8 mouse cellular contexts compared by ENCODE assay signal in the genomic region with DNA sequence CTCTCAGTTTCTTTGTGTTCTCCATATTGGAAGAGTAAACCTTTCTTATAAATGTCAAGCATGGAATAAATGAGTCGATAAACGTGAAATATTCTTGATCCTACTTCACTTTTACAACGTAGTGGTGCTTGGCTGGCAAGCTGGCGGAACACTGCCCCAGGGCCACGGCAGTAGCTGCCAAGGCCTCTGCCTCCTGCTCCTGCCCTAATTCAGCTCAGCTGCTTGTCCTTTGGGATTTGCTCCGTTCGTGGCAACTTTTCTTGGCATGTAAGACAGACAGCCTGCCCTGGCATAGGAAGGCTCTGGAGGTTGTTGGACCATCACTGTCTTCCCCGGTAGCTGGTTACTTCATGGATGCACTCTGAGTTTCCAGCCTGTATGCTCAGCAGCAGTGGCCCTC. TPM values are rescaled to one million over a fixed set of nuclear protein-coding genes. Genes with fewer than 3 reads are reported as not detected.
DNase-seq lines count a peak whose midpoint lies in the region; ATAC-seq and TF ChIP-seq lines count a peak whose summit lies in the region.

No protein-coding gene starts in this region.

- DNase-seq in gastrocnemius, adult 2 months = peak; percentile 76
- no peak for DNase-seq in gastrocnemius, postnatal 10 days
- peak; percentile 52 for DNase-seq in ovary, postnatal 36 days (ENCODE audit: low spot score)
- DNase-seq in ovary, postnatal 14 days (ENCODE audit: low spot score) = no peak
- no peak for DNase-seq in stomach, postnatal 0 days (ENCODE audit: low spot score)
- no peak for DNase-seq in urinary bladder, postnatal 10 days (ENCODE audit: low spot score)
- no peak for DNase-seq in right cerebral cortex, adult 18-20 months

- peak overlapping the region; percentile 32 for H3K4me3 ChIP-seq in gastrocnemius, adult 2 months
- no peak overlapping the region for H3K4me3 ChIP-seq in hindbrain, embryonic 15.5 days
- H3K4me3 ChIP-seq in stomach, postnatal 0 days (ENCODE audit: low read depth, low read length) = no peak overlapping the region

- no peaks in the 10 kb centered on the region for H3K36me3 ChIP-seq in hindbrain, embryonic 15.5 days
- H3K36me3 ChIP-seq in stomach, postnatal 0 days (ENCODE audit: control insufficient read depth, insufficient read depth, low read length) = no peaks in the 10 kb centered on the region

- H3K4me1 ChIP-seq in hindbrain, embryonic 15.5 days (replicated peaks) = peaks cover 47% of the 10 kb centered on the region
- H3K4me1 ChIP-seq in stomach, postnatal 0 days (replicated peaks; ENCODE audit: control insufficient read depth, insufficient read depth) = peaks cover 10% of the 10 kb centered on the region; the same call in 1 of the 2 replicates

- no peak for TF ChIP-seq CTCF in gastrocnemius, adult 2 months (IDR thresholded peaks at IDR 0.05)
- no peak for TF ChIP-seq CTCF in stomach, postnatal 0 days (IDR thresholded peaks at IDR 0.05; ENCODE audit: low read depth)

- H3K27me3 ChIP-seq in hindbrain, embryonic 15.5 days = no peaks in the 10 kb centered on the region
- no peaks in the 10 kb centered on the region for H3K27me3 ChIP-seq in stomach, postnatal 0 days (ENCODE audit: control insufficient read depth, insufficient read depth, low read length)

- intact Hi-C loops in gastrocnemius, adult 2 months (cut with DNase I) = no loop called here

- H3K9ac ChIP-seq in hindbrain, embryonic 15.5 days = no peak overlapping the region
- no peak overlapping the region for H3K9ac ChIP-seq in stomach, postnatal 0 days (ENCODE audit: low read length)

- 34% methylated on average over 8 of the region's 8 CpGs for WGBS in hindbrain, embryonic 15.5 days
- 48% methylated on average over 8 of the region's 8 CpGs for WGBS in stomach, postnatal 0 days

- TF ChIP-seq EP300 in stomach, postnatal 0 days (optimal IDR thresholded peaks at IDR 0.05) = no peak

- H3K27ac ChIP-seq in gastrocnemius, adult 2 months = peak overlapping the region; percentile 78
- peak overlapping the region; percentile 60; the same call in 1 of the 2 replicates for H3K27ac ChIP-seq in hindbrain, embryonic 15.5 days (replicated peaks)
- H3K27ac ChIP-seq in stomach, postnatal 0 days (replicated peaks) = peak overlapping the region; percentile 49; the same call in 1 of the 2 replicates

- H3K9me3 ChIP-seq in hindbrain, embryonic 15.5 days = no peaks in the 10 kb centered on the region
- H3K9me3 ChIP-seq in stomach, postnatal 0 days (ENCODE audit: control insufficient read depth, low read length) = no peaks in the 10 kb centered on the region

- H3K4me2 ChIP-seq in hindbrain, embryonic 15.5 days = no peak overlapping the region
- no peak overlapping the region for H3K4me2 ChIP-seq in stomach, postnatal 0 days (replicated peaks; ENCODE audit: low read depth)

- no peak for ATAC-seq in hindbrain, embryonic 15.5 days (ENCODE audit: low FRiP score, low read depth)
- no peak for ATAC-seq in stomach, postnatal 0 days (ENCODE audit: low FRiP score, low TSS enrichment)

RNA-seq across cellular contexts. Expression of gene Reep3, which starts 19.5 kb away (rescaled TPM):
- 10 to 100 TPM in 1 of 2 experiments, 1 to 10 TPM in 1; 9.7 to 10.8 TPM for total RNA-seq in gastrocnemius, adult 2 months (2021)
- total RNA-seq in gastrocnemius, postnatal 10 days (2021) = 10 to 100 TPM; 21.9 to 27.2 TPM
- 32.8 and 36.2 TPM in 2 replicates for polyA plus RNA-seq in hindbrain, embryonic 15.5 days (2015; fragmentation: Nextera tagmentation; extraction: Ambion mirVana)
- polyA plus RNA-seq in stomach, postnatal 0 days (2015; fragmentation: Nextera tagmentation; extraction: Ambion mirVana) = 38.2 and 38.6 TPM in 2 replicates

RNA-seq across cellular contexts. Expression of gene Jmjd1c, which starts 20.3 kb away (rescaled TPM):
- 10 to 100 TPM; 23.7 to 26.6 TPM for total RNA-seq in gastrocnemius, adult 2 months (2021)
- 10 to 100 TPM; 33.0 to 48.7 TPM for total RNA-seq in gastrocnemius, postnatal 10 days (2021)
- polyA plus RNA-seq in hindbrain, embryonic 15.5 days (2015; fragmentation: Nextera tagmentation; extraction: Ambion mirVana) = 51.0 and 53.9 TPM in 2 replicates
- polyA plus RNA-seq in stomach, postnatal 0 days (2015; fragmentation: Nextera tagmentation; extraction: Ambion mirVana) = 28.8 and 30.7 TPM in 2 replicates

Comparison
In these comparisons a context has a peak if more than half of its experiments do, and no peak if none do; other contexts are left out.
1. DNase-seq: peak in gastrocnemius, adult 2 months (single experiment) and ovary, postnatal 36 days (single experiment); none in gastrocnemius, postnatal 10 days (single experiment), ovary, postnatal 14 days (single experiment), stomach, postnatal 0 days (single experiment), urinary bladder, postnatal 10 days (single experiment) and right cerebral cortex, adult 18-20 months (single experiment).
2. Peak in every context shown above with its lines, with median percentiles within 50 percentile points of each other: H3K27ac ChIP-seq.